Mouse (Mus musculus) neural tube, embryonic 14.5 days (tissue): ENCODE measurements around the gene Vinac1. TPM values are rescaled to one million over a fixed set of nuclear protein-coding genes. Genes with fewer than 3 reads are reported as not detected.
"Not testable (repeated sequence)": the region's sequence is repeated elsewhere in the genome, so short reads cannot be mapped to it uniquely, and the experiment has no call there.

ENCODE experiments used
- ATAC-seq: fragments of 200-750 bp; cut with Nextera tagmentation; 2 replicates; pipeline ENCODE4 v1.8.0; 2017; ENCODE audit warnings: low read depth, mild to moderate bottlenecking, moderate TSS enrichment, moderate library complexity
- H3K27ac ChIP-seq: fragments of 300-500 bp; sonication (generic); 2 replicates; pipeline ENCODE4 v1.5.1; 2014; ENCODE audit warnings: low read depth, mild to moderate bottlenecking, control low read depth, low read length, moderate library complexity, mixed read lengths
- H3K27me3 ChIP-seq: fragments of 300-500 bp; sonication (generic); 2 replicates; pipeline ENCODE4 v1.6.1; 2014; ENCODE audit warnings: low read length; ENCODE audit not compliant: control insufficient read depth, insufficient read depth
- H3K36me3 ChIP-seq: fragments of 300-500 bp; sonication (generic); 2 replicates; pipeline ENCODE4 v1.6.1; 2014; ENCODE audit warnings: low read length, mixed read lengths; ENCODE audit not compliant: control insufficient read depth, insufficient read depth
- H3K4me1 ChIP-seq: fragments of 300-500 bp; sonication (generic); 2 replicates; pipeline ENCODE4 v1.6.1; 2014; ENCODE audit warnings: low read length; ENCODE audit not compliant: control insufficient read depth, insufficient read depth
- H3K4me2 ChIP-seq: fragments of 300-500 bp; sonication (generic); 2 replicates; pipeline ENCODE4 v1.6.1; 2014; ENCODE audit warnings: mild to moderate bottlenecking, low read depth, low read length, control low read depth
- H3K4me3 ChIP-seq: fragments of 300-500 bp; sonication (generic); 2 replicates; pipeline ENCODE4 v1.5.1; 2014; ENCODE audit warnings: low read depth, low read length, control low read depth, mixed read lengths
- H3K9ac ChIP-seq: fragments of 300-500 bp; sonication (generic); replicated peaks from 2 replicates; pipeline ENCODE4 v1.6.1; 2014; ENCODE audit warnings: low read depth, mild to moderate bottlenecking, control low read depth, low read length, mixed read lengths
- H3K9me3 ChIP-seq: fragments of 300-500 bp; sonication (generic); 2 replicates; pipeline ENCODE4 v1.6.1; 2016; ENCODE audit warnings: low read length; ENCODE audit not compliant: control insufficient read depth
- WGBS: fragments of 180-500 bp; shearing (Covaris S2); extraction: QIAGEN DNeasy Blood & Tissue Kit; methylation state at CpG from one replicate; pipeline ENCODE4 v1.1.7; 2014; 5-methylcytosine and 5-hydroxymethylcytosine counted together
- polyA plus RNA-seq: library from polyadenylated mRNA; unstranded; fragments of >200 nt; fragmentation: Nextera tagmentation; extraction: Ambion mirVana; gene quantifications from 2 replicates; pipeline ENCODE4 v1.2.1, GENCODE M21; 2014

Gene Vinac1
- polyA plus RNA-seq, 1 experiment from 2014 or later = 1.3 TPM

- H3K4me2 ChIP-seq, H3K4me1 ChIP-seq, H3K9me3 ChIP-seq, H3K27ac ChIP-seq, H3K36me3 ChIP-seq, ATAC-seq, H3K4me3 ChIP-seq, H3K9ac ChIP-seq, H3K27me3 ChIP-seq: not testable (repeated sequence)
- WGBS = 81% methylated on average over 2 of the region's 2 CpGs
These were observed 39.1 kb downstream of the Vinac1 start for GRCm38 (mm10) chr2:129008867-129009266.

- ATAC-seq = no peak
These were observed 41.7 kb downstream of the Vinac1 start for GRCm38 (mm10) chr2:129006194-129006749.

GRCm38 (mm10) chr2:129004872-129005271 is 43.1 kb downstream of the Vinac1 start:
- Histone ChIP-seq H3K9me3 (no peaks in the 10 kb centered on the region), H3K36me3 (no peaks in the 10 kb centered on the region), H3K27ac (no peak overlapping the region), H3K9ac (no peak overlapping the region), H3K27me3 (no peaks in the 10 kb centered on the region), H3K4me1 (no peaks in the 10 kb centered on the region), H3K4me3 (no peak overlapping the region), H3K4me2 (no peak overlapping the region)
- no peak for ATAC-seq

More at GRCm38 (mm10) chr2:129006194-129006749, 41.7 kb downstream of the Vinac1 start:
- Histone ChIP-seq H3K27ac (no peak overlapping the region), H3K36me3 (no peaks in the 10 kb centered on the region), H3K4me3 (no peak overlapping the region), H3K27me3 (no peaks in the 10 kb centered on the region), H3K4me1 (no peaks in the 10 kb centered on the region), H3K4me2 (no peak overlapping the region), H3K9me3 (no peaks in the 10 kb centered on the region), H3K9ac (no peak overlapping the region)
- WGBS = 73% methylated on average over 4 of the region's 4 CpGs

GRCm38 (mm10) chr2:128984746-128985145 is 63.2 kb downstream of the Vinac1 start:
- no peaks in the 10 kb centered on the region for H3K4me1 ChIP-seq
- no peak overlapping the region for H3K27ac ChIP-seq
- ATAC-seq = no peak
- no peak overlapping the region for H3K4me3 ChIP-seq
- H3K27me3 ChIP-seq = no peaks in the 10 kb centered on the region
- 96% methylated on average over 3 of the region's 3 CpGs for WGBS
- H3K9ac ChIP-seq = no peak overlapping the region
- H3K4me2 ChIP-seq = no peak overlapping the region
- no peaks in the 10 kb centered on the region for H3K9me3 ChIP-seq
- no peaks in the 10 kb centered on the region for H3K36me3 ChIP-seq

GRCm38 (mm10) chr2:128975572-128975971 is 72.4 kb downstream of the Vinac1 start:
- 79% methylated on average over 4 of the region's 4 CpGs for WGBS
- Histone ChIP-seq H3K36me3 (no peaks in the 10 kb centered on the region), H3K4me2 (no peak overlapping the region), H3K9me3 (no peaks in the 10 kb centered on the region), H3K4me1 (no peaks in the 10 kb centered on the region), H3K27ac (no peak overlapping the region), H3K27me3 (no peaks in the 10 kb centered on the region), H3K9ac (no peak overlapping the region), H3K4me3 (no peak overlapping the region)
- no peak for ATAC-seq

Other genes with a start within 250 kb of the Vinac1 start
- 37.1 and 41.0 TPM in 2 replicates for gene Tmem87b, start 230.1 kb downstream of the Vinac1 start, polyA plus RNA-seq
- 2.8 and 3.0 TPM in 2 replicates for gene Fbln7, start 185.2 kb downstream of the Vinac1 start, polyA plus RNA-seq
- 16.3 and 16.4 TPM in 2 replicates for gene Zc3h8, start 104.1 kb downstream of the Vinac1 start, polyA plus RNA-seq
- gene Zc3h6, start 80.8 kb downstream of the Vinac1 start, polyA plus RNA-seq = 4.5 and 5.7 TPM in 2 replicates
- gene Gm10762, start 80.4 kb downstream of the Vinac1 start, polyA plus RNA-seq = 22.3 and 22.8 TPM in 2 replicates
- 43.5 and 53.1 TPM in 2 replicates for gene Ttl, start 17.8 kb upstream of the Vinac1 start, polyA plus RNA-seq
- gene Polr1b, start 52.8 kb upstream of the Vinac1 start, polyA plus RNA-seq = 13.2 and 15.9 TPM in 2 replicates
- 24.9 and 25.9 TPM in 2 replicates for gene Chchd5, start 81.5 kb upstream of the Vinac1 start, polyA plus RNA-seq
- gene Slc20a1, start 150.6 kb upstream of the Vinac1 start, polyA plus RNA-seq = 56.3 and 62.0 TPM in 2 replicates
- 4.8 and 9.0 TPM in 2 replicates for gene Ckap2l, start 249.0 kb upstream of the Vinac1 start, polyA plus RNA-seq